Mouse (Mus musculus): ENCODE measurements around the gene Cdcp1.

Cdcp1 gene

GRCm38 (mm10) chr9:123151561-123151960, 64.3 kb downstream of the Cdcp1 start:
- no peak for DNase-seq (ENCODE audit: extremely low spot score)

- DNase-seq (ENCODE audit: extremely low spot score), result no peak
These were observed 65.4 kb downstream of the Cdcp1 start, which contains the start of gene Clec3b for GRCm38 (mm10) chr9:123150241-123151020. Gene Clec3b, plus strand, starts transcription at chr9:123150946.

- DNase-seq (ENCODE audit: extremely low spot score), result no peak
These were observed 67.4 kb downstream of the Cdcp1 start for GRCm38 (mm10) chr9:123148430-123148829.

GRCm38 (mm10) chr9:123139887-123140614, 75.8 kb downstream of the Cdcp1 start:
- DNase-seq (ENCODE audit: extremely low spot score), result no peak

GRCm38 (mm10) chr9:123138891-123139474, 76.9 kb downstream of the Cdcp1 start:
- DNase-seq (ENCODE audit: extremely low spot score), result no peak

- DNase-seq (ENCODE audit: extremely low spot score), result no peak
These were observed 78.7 kb downstream of the Cdcp1 start for GRCm38 (mm10) chr9:123136953-123137682.

- no peak for DNase-seq (ENCODE audit: extremely low spot score)
These were observed 82.8 kb downstream of the Cdcp1 start for GRCm38 (mm10) chr9:123132994-123133393.

GRCm38 (mm10) chr9:123127663-123128062, 88.2 kb downstream of the Cdcp1 start:
- DNase-seq (ENCODE audit: extremely low spot score), result no peak

GRCm38 (mm10) chr9:123124413-123124981, 91.3 kb downstream of the Cdcp1 start:
- DNase-seq (ENCODE audit: extremely low spot score), result no peak

GRCm38 (mm10) chr9:123123571-123124412, 92.0 kb downstream of the Cdcp1 start:
- DNase-seq (ENCODE audit: extremely low spot score), result no peak

GRCm38 (mm10) chr9:123123017-123123416, 92.8 kb downstream of the Cdcp1 start:
- DNase-seq (ENCODE audit: extremely low spot score), result no peak
